Mouse (Mus musculus): ENCODE measurements at regions not wholly inside any gene's neighbourhood (a gene's known extent, or its start where the extent isn't known, plus 50 kb on each side); places are given as distances from the start of the nearest gene placed in this dataset.

DNA sequence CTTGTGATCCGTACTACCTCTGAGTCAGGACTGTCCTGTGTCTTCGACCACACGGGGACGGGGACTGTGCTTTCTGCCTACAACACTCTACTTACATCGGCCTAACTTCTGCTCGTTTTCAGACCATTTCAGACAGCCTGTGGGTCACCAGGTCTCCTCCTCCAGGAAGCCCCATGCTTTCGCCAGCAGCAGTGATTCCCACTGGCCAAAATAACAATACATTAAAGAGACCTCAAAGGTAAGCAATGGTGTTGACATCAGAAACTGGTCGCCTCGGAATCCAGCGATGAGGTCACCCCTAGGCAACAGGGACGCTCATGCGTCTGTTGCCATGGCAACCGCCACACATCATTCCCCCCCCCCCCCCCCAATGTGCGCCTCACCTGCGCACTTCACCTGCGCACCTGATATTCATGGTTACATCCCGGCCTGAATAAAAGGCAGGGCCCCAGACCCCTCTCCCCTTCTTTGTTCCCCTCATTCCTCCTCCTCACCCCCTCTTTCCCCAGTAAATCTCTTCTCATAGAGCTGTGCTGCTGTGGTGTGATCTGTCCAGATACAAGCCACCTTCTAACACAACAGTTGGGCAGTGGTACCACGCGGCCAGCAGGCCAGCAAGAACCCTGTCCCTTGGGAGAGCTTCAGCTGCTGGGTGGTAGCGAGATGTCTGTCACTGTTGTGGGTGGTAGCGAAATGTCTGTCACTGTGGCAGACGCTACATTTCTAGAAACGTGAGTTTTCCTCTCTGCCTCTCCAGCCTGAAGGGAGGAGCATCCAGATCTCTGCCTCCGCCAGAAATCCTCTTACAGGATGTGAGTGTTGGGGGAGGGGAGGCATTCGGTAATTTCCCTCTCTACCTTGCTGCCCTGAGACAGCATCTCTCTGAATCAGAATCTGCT, 145.0 kb downstream of the Setd4 start:
- ATAC-seq (replicated peaks; ENCODE audit: low FRiP score, poor library complexity, severe bottlenecking) = no peak

DNA sequence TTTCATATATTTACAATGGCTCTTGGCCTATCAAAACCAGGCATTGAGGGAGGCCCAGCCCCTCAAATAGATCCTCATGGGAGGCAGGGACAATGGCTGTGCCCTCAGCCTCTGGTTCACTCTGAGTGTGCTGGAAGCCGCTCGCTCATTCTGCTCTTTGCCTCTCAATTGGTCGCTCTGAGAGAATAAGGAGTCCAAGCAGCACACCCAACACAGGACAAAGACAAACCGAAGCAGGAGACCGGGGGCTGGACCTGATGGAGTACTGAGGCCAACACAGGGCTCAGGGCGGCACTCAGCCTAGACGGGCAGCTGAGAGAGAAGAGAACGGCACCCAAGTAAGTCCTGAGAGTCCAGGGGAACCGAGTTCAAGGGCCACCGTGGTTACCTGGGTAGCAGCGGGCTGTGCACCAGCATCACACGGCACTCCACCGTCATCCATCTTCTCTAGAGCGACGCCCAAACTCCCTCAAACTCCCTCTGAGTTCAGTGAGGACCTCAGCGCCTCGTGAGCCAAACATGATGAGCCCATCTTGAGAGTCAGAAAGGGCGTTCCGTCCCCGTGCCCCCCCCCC, 145.8 kb downstream of the Setd4 start:
- ATAC-seq (replicated peaks; ENCODE audit: low FRiP score, poor library complexity, severe bottlenecking) = no peak

GRCm38 (mm10) chr16:93456706-93457425, 147.0 kb downstream of the Setd4 start:
- ATAC-seq (replicated peaks; ENCODE audit: low FRiP score, poor library complexity, severe bottlenecking) = no peak

- ATAC-seq (replicated peaks; ENCODE audit: low FRiP score, poor library complexity, severe bottlenecking) = peak; percentile 61; the same call in 1 of the 2 replicates
Observed at GRCm38 (mm10) chr16:93454080-93454997, 149.5 kb downstream of the Setd4 start.

DNA sequence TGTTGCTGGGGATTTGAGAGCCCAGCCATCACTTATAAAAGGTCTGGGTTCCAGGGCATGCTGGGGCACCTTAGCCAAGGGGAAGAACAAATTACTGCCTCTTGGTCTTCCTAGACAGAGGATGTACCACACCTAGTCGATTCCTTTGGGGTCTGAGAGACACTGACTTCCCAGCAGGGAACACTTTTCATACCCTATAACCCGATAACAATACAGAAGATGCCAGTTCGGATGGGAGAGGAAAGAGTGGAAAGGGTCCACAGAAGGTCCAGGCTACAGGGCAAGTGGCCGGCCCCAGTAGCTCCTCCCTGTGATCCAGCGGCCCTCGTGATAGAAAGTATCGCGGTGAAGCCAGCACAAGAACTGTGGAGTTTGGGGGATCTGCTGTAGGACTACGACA, 150.8 kb downstream of the Setd4 start:
- no peak for ATAC-seq (replicated peaks; ENCODE audit: low FRiP score, poor library complexity, severe bottlenecking)

DNA sequence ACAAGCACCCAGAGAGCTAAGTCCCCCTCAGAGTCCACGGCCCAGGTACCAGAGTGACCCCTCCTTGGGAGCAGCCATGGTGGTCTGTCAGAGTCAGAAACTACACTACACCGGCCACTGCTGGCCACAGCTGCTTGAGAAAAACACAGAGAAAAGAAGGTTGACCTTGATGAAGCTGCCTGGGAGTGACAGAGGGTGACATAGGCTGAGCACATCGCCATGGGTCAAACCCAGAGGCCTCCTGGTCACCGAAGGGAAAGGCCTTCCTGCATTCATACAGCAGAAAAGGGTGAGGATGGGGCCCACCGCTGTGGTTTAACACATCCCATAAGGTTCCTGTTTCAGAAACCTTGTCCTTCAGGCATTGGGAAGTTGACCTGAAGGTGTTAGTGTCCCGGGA, 153.0 kb downstream of the Setd4 start:
- ATAC-seq (replicated peaks; ENCODE audit: low FRiP score, poor library complexity, severe bottlenecking) = no peak

DNA sequence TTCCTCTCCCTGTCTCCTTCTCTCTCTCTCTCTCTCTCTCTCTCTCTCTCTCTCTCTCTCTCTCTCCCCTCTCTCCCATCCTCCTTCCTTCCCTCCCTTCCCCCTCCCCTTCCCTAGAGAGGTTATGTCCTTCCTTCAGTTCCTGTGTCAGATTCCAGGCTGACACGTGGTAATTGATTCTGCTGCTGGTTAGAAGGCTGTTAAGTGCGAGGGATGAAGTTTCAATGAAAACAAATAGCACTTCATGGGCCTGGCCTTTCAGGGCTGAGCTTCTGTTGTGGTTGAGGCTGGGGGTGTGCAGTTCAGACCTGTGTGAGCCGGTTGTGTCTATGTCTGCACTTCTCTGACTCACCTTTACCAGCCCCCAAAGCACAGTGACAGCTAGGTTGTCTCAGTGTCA, 153.9 kb downstream of the Setd4 start:
- ATAC-seq (replicated peaks; ENCODE audit: low FRiP score, poor library complexity, severe bottlenecking) = no peak

- ATAC-seq (replicated peaks; ENCODE audit: low FRiP score, poor library complexity, severe bottlenecking) = no peak
Observed at GRCm38 (mm10) chr16:93448124-93448523, 155.7 kb downstream of the Setd4 start.

- ATAC-seq (replicated peaks; ENCODE audit: low FRiP score, poor library complexity, severe bottlenecking) = no peak
Observed at GRCm38 (mm10) chr16:93446970-93447369, 156.9 kb downstream of the Setd4 start.

DNA sequence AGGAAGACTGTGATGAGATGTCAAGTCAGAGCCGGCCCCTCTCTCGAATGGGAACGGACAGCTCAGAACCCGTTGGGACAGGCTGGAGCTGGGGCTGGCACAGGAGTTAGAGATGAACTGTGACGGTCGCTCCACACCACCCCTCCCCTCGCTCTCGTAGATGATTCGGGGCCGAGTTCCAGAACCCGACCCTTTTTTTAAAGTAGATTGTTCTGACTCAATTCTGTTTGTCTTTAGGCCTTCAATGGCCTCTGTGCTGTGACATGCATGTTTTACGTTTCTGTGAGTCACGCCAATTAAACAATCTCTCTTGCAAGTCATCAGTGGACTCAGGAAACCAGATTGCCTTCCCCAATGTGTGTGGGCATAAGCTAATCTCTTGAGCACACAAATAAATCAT, 157.7 kb downstream of the Setd4 start:
- no peak for ATAC-seq (replicated peaks; ENCODE audit: low FRiP score, poor library complexity, severe bottlenecking)

GRCm38 (mm10) chr16:93442837-93443236, 161.0 kb downstream of the Setd4 start:
- ATAC-seq (replicated peaks; ENCODE audit: low FRiP score, poor library complexity, severe bottlenecking) = no peak

- no peak for ATAC-seq (replicated peaks; ENCODE audit: low FRiP score, poor library complexity, severe bottlenecking)
Observed at GRCm38 (mm10) chr16:93437608-93438425, 166.0 kb downstream of the Setd4 start.

DNA sequence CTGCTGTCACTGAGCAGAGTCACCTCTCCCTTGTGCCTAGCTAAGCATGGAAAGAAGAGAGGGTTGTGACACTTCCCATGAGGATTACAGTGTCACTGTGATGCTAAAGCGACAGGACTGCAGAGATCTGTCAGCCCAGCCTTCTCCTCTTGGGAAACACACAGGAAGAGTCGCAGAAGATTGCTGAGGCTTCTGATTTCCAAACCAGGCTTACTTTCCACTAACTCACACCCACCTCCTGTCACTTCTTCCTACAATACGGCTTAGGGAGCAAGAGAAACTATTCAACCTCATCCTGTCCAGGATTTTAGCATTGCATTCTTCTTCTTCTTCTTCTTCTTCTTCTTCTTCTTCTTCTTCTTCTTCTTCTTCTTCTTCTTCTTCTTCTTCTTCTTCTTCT, 167.1 kb downstream of the Setd4 start:
- ATAC-seq (replicated peaks; ENCODE audit: low FRiP score, poor library complexity, severe bottlenecking) = no peak

GRCm38 (mm10) chr16:93431316-93431715, 172.5 kb downstream of the Setd4 start:
- no peak for ATAC-seq (replicated peaks; ENCODE audit: low FRiP score, poor library complexity, severe bottlenecking)

DNA sequence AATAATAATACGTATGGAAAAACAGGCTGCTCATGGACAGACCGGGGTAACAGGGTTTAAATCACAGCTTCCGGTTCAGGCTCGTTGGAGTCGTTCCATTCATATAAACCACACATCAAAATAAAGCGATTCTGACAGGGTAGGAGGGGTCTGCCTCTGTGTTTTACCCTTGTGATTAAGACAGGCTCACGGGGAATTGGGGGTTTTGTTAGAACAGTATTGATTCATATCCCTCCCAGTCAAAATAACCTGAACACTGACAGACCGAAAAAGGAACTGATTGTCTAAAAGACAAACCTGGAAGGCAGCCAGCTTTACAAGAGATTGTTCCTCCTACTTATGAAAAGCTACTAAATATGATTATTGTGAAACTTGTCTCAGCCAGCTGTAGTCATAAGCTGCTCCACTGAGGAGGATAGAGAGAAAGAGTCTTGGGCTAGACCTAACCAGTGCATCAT, 174.5 kb downstream of the Setd4 start:
- no peak for ATAC-seq (replicated peaks; ENCODE audit: low FRiP score, poor library complexity, severe bottlenecking)

DNA sequence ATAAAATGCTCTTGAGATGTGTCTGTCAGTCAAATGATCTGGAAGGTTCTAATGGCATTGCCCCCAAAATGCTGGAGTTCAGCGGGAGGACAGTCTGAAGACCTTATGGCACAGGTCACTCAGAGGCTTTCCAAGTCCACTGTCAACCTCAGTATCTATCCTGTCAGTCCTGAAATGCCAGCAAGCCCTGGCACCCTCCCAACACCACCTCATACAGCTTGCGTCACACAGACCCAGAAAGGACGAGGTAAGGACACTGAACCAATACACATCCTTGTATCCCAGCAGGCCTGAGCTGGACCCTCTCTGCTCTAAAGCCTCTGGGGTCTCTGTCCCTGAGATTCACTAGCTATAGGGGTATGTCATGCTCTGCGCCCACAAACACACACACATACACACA, 176.6 kb downstream of the Setd4 start:
- no peak for ATAC-seq (replicated peaks; ENCODE audit: low FRiP score, poor library complexity, severe bottlenecking)

DNA sequence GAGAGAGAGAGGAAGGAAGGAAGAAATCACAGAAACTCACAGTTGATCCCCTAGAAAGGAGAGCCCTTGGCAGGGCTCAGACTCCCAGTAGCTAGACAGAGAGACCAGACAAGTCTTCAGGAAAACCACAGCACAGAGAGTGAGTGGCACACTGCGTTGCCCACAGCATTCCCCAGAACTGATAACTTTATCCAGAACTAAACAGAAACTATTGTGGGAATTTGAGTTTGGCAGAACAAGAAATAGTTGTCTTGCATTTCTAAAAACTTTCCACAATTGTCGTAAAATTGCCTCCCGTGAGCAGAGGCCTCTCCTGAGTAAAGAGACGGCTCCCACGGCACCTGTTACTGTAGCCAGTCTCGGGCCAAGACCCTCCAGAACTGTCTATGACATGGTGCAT, 178.1 kb downstream of the Setd4 start:
- ATAC-seq (replicated peaks; ENCODE audit: low FRiP score, poor library complexity, severe bottlenecking) = no peak

DNA sequence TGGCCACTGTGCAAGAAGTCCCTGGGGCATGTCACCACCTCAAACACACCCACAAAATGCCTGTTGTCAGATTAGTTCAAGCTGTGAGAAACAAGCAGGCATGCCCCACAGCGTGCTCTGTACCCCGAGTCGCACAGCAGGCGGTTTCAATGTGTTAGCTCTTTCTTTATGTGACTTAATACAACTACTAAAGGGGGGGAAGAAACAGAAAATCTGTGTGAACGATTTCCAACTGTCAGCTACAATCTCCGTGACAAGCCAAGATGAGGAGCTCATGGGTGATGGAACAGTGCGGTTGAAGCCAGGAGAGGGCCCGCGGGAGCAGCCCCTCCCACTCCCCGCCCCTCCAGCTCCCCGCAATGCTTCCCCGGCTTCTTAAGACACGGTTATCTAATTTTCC, 180.7 kb downstream of the Setd4 start:
- ATAC-seq (replicated peaks; ENCODE audit: low FRiP score, poor library complexity, severe bottlenecking) = no peak

- ATAC-seq (replicated peaks; ENCODE audit: low FRiP score, poor library complexity, severe bottlenecking) = no peak
Observed at GRCm38 (mm10) chr16:93422221-93422620, 181.6 kb downstream of the Setd4 start.
